Mouse (Mus musculus) hindbrain, embryonic 16.5 days (tissue): ENCODE data around the gene Ppdpf. TPM values are rescaled to one million over a fixed set of nuclear protein-coding genes. Genes with fewer than 3 reads are reported as not detected.

Source experiments
- ATAC-seq: fragments of 200-750 bp; cut with Nextera tagmentation; 2 replicates; pipeline ENCODE4 v1.8.0; 2017; ENCODE audit warnings: moderate TSS enrichment, moderate library complexity
- H3K27ac ChIP-seq: fragments of 300-500 bp; sonication (generic); 2 replicates; pipeline ENCODE4 v1.5.1; 2014; ENCODE audit warnings: low read depth, mild to moderate bottlenecking, control low read depth, low read length, moderate library complexity
- H3K27me3 ChIP-seq: fragments of 300-500 bp; sonication (generic); replicated peaks from 2 replicates; pipeline ENCODE4 v1.6.1; 2014; ENCODE audit warnings: low read length; ENCODE audit not compliant: control insufficient read depth, insufficient read depth
- H3K36me3 ChIP-seq: fragments of 300-500 bp; sonication (generic); 2 replicates; pipeline ENCODE4 v1.6.1; 2014; ENCODE audit warnings: mild to moderate bottlenecking, low read length, moderate library complexity, mixed read lengths; ENCODE audit not compliant: control insufficient read depth, insufficient read depth
- H3K4me1 ChIP-seq: fragments of 300-500 bp; sonication (generic); 2 replicates; pipeline ENCODE4 v1.6.1; 2014; ENCODE audit warnings: low read depth, low read length; ENCODE audit not compliant: control insufficient read depth, insufficient read depth
- H3K4me2 ChIP-seq: fragments of 300-500 bp; sonication (generic); 2 replicates; pipeline ENCODE4 v1.6.1; 2014; ENCODE audit warnings: mild to moderate bottlenecking, low read length, control low read depth, moderate library complexity
- H3K4me3 ChIP-seq: fragments of 300-500 bp; sonication (generic); 2 replicates; pipeline ENCODE4 v1.5.1; 2014; ENCODE audit warnings: mild to moderate bottlenecking, low read length, control low read depth, moderate library complexity
- H3K9ac ChIP-seq: fragments of 300-500 bp; sonication (generic); 2 replicates; pipeline ENCODE4 v1.6.1; 2014; ENCODE audit warnings: low read depth, mild to moderate bottlenecking, control low read depth, low read length, moderate library complexity
- H3K9me3 ChIP-seq: fragments of 300-500 bp; sonication (generic); 2 replicates; pipeline ENCODE4 v1.6.1; 2014; ENCODE audit warnings: mild to moderate bottlenecking, low read length, moderate library complexity; ENCODE audit not compliant: control insufficient read depth
- WGBS: fragments of 180-500 bp; shearing (Covaris S2); extraction: QIAGEN DNeasy Blood & Tissue Kit; methylation state at CpG from one replicate; pipeline ENCODE4 v1.1.7; 2014; 5-methylcytosine and 5-hydroxymethylcytosine counted together
- polyA plus RNA-seq: library from polyadenylated mRNA; unstranded; fragments of >200 nt; fragmentation: Nextera tagmentation; extraction: Ambion mirVana; gene quantifications from 2 replicates; pipeline ENCODE4 v1.2.1, GENCODE M21; 2015

Gene Ppdpf
- polyA plus RNA-seq, 1 experiment from 2014 or later = 389 TPM

- H3K27ac ChIP-seq = no peak within 1 kb of the TSS
- no peak within 1 kb of the TSS for H3K4me2 ChIP-seq
- no peak within 1 kb of the TSS for H3K9ac ChIP-seq
- no peaks in the 10 kb centered on the region for H3K36me3 ChIP-seq
- H3K4me3 ChIP-seq = no peak within 1 kb of the TSS
- 85% methylated on average over 3 of the region's 3 CpGs for WGBS
- H3K4me1 ChIP-seq = no peaks in the 10 kb centered on the region
- H3K9me3 ChIP-seq = no peaks in the 10 kb centered on the region
- no peak for ATAC-seq
- H3K27me3 ChIP-seq = no peaks in the 10 kb centered on the region
Observed at GRCm38 (mm10) chr2:181202422-181202821, 15.4 kb downstream of the Ppdpf start, which contains the start of gene Ptk6. Gene Ptk6 (minus strand): TSS chr2:181202789.

GRCm38 (mm10) chr2:181202886-181203285 lies 15.8 kb downstream of the Ppdpf start:
- Histone ChIP-seq H3K27me3 (no peaks in the 10 kb centered on the region), H3K27ac (no peak overlapping the region), H3K4me2 (no peak overlapping the region), H3K9me3 (no peaks in the 10 kb centered on the region), H3K4me1 (no peaks in the 10 kb centered on the region), H3K36me3 (no peaks in the 10 kb centered on the region), H3K4me3 (no peak overlapping the region), H3K9ac (no peak overlapping the region)
- no peak for ATAC-seq
- 74% methylated on average over 6 of the region's 6 CpGs for WGBS

DNA sequence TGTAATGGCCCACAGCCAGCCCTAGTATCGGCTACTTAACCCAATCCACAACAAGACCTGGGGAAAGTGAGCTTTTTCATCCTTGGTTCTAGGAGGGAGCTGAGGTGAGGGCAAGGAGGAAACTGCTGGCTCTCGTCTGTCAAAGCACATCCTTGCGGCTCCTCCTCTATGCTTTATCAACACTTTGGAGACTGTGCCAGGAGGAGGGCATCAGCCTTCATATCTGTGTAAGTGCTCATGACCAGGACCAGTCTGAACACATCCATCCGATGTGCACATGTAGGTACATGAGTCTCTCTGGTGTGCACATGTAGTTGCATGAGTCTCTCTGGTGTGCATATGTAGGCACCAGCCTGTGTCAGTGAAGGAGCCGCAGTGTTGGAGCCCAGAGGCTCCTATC lies 18.6 kb downstream of the Ppdpf start:
- ATAC-seq = no peak
- H3K4me3 ChIP-seq = no peak overlapping the region
- H3K27ac ChIP-seq = no peak overlapping the region
- no peak overlapping the region for H3K4me2 ChIP-seq
- H3K9ac ChIP-seq = no peak overlapping the region
- 94% methylated on average over 5 of the region's 5 CpGs for WGBS
- H3K9me3 ChIP-seq = no peaks in the 10 kb centered on the region
- no peaks in the 10 kb centered on the region for H3K4me1 ChIP-seq
- H3K36me3 ChIP-seq = no peaks in the 10 kb centered on the region
- H3K27me3 ChIP-seq = no peaks in the 10 kb centered on the region

GRCm38 (mm10) chr2:181206118-181206517 lies 19.1 kb downstream of the Ppdpf start:
- Histone ChIP-seq H3K36me3 (no peaks in the 10 kb centered on the region), H3K9me3 (no peaks in the 10 kb centered on the region), H3K9ac (no peak overlapping the region), H3K4me1 (no peaks in the 10 kb centered on the region), H3K4me2 (no peak overlapping the region), H3K27me3 (peaks cover 2% of the 10 kb centered on the region), H3K27ac (no peak overlapping the region), H3K4me3 (no peak overlapping the region)
- no peak for ATAC-seq
- 89% methylated on average over 9 of the region's 9 CpGs for whole genome bisulfite sequencing

GRCm38 (mm10) chr2:181212389-181213020 lies 25.5 kb downstream of the Ppdpf start:
- Histone ChIP-seq H3K4me3 (peak overlapping the region; percentile 34), H3K27ac (no peak overlapping the region), H3K9ac (peak overlapping the region; percentile 43), H3K4me2 (peak overlapping the region; percentile 60), H3K36me3 (no peaks in the 10 kb centered on the region), H3K4me1 (peaks cover 11% of the 10 kb centered on the region), H3K27me3 (peaks cover 25% of the 10 kb centered on the region), H3K9me3 (no peaks in the 10 kb centered on the region)
- 3% methylated on average over 34 of the region's 34 CpGs for WGBS
- no peak for ATAC-seq

DNA sequence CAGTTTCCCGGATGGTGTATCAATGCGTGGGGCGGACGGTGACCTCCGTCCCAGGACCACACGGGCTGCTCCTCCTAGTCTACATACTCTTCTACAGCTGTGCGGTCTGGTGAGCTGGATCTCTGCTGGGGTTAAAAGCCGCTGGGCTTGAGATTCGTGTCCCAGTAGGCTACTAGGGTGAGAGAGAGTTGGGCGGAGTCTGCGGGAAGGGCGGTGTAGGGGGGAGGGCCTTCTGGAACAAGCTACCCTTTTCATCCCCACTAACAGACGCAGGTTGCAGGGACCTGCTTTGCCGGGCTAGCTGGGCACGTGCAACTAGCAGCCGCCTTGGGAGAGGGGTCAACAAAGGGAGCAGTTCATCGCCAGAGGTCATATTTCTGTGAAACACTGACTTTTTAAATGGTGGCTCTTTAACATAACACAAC lies 26.0 kb downstream of the Ppdpf start, which contains the start of gene Srms:
Gene Srms (minus strand): TSS at position 165 of the 425 bp plus-strand sequence.
- H3K4me3 ChIP-seq = peak within 1 kb of the TSS; percentile 34
- H3K4me1 ChIP-seq = peaks cover 11% of the 10 kb centered on the region
- under 1% methylated on average over 17 of the region's 17 CpGs for WGBS
- H3K36me3 ChIP-seq = no peaks in the 10 kb centered on the region
- H3K9me3 ChIP-seq = no peaks in the 10 kb centered on the region
- H3K27ac ChIP-seq = no peak within 1 kb of the TSS
- H3K4me2 ChIP-seq = peak within 1 kb of the TSS; percentile 60
- no peak for ATAC-seq
- H3K27me3 ChIP-seq = peaks cover 25% of the 10 kb centered on the region
- H3K9ac ChIP-seq = peak within 1 kb of the TSS; percentile 43

DNA sequence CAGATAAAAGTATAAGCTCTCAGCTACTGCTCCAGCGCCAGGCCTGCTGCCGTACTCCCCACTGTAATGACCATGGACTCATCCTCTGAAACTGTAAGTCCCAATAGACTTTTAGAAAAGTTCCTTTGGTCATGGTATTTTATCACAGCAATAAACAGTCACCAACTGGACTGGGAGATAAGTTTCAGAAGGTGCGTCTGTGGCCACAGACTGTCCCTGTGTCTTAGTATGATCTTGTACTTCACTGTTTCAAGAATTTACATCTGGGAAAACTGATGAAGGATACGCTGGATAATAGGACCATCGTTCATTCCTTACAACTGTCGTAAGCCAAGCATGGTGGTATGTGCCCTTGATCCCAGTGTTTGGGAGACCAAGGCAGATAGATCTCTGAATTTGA lies 29.0 kb downstream of the Ppdpf start:
- H3K4me1 ChIP-seq = peaks cover 19% of the 10 kb centered on the region
- no peak for ATAC-seq
- WGBS = 90% methylated on average over 6 of the region's 6 CpGs
- no peak overlapping the region for H3K4me3 ChIP-seq
- H3K4me2 ChIP-seq = no peak overlapping the region
- no peaks in the 10 kb centered on the region for H3K9me3 ChIP-seq
- H3K36me3 ChIP-seq = no peaks in the 10 kb centered on the region
- no peak overlapping the region for H3K27ac ChIP-seq
- no peak overlapping the region for H3K9ac ChIP-seq
- H3K27me3 ChIP-seq = peaks cover 24% of the 10 kb centered on the region

GRCm38 (mm10) chr2:181218881-181219485 lies 31.9 kb downstream of the Ppdpf start:
- 69% methylated on average over 5 of the region's 5 CpGs for WGBS
- ATAC-seq = no peak
- H3K4me1 ChIP-seq = peaks cover 8% of the 10 kb centered on the region
- H3K4me3 ChIP-seq = no peak overlapping the region
- no peaks in the 10 kb centered on the region for H3K9me3 ChIP-seq
- H3K4me2 ChIP-seq = no peak overlapping the region; the same call in 1 of the 2 replicates
- no peak overlapping the region for H3K9ac ChIP-seq
- 0 out of 2 replicates have a peak overlapping the region, but pooled peaks have one; percentile 20 for H3K27ac ChIP-seq
- H3K36me3 ChIP-seq = no peaks in the 10 kb centered on the region
- no peaks in the 10 kb centered on the region for H3K27me3 ChIP-seq

- peaks cover 8% of the 10 kb centered on the region for H3K4me1 ChIP-seq
- peak within 1 kb of the TSS; percentile 50 for H3K9ac ChIP-seq
- 0 out of 2 replicates have a peak within 1 kb of the TSS, but pooled peaks have one; percentile 20 for H3K27ac ChIP-seq
- H3K4me2 ChIP-seq = peak within 1 kb of the TSS; percentile 69
- WGBS = 4% methylated on average over 25 of the region's 25 CpGs
- H3K27me3 ChIP-seq = no peaks in the 10 kb centered on the region
- ATAC-seq = peak; percentile 94
- no peaks in the 10 kb centered on the region for H3K9me3 ChIP-seq
- no peaks in the 10 kb centered on the region for H3K36me3 ChIP-seq
- H3K4me3 ChIP-seq = peak within 1 kb of the TSS; percentile 34
Observed at GRCm38 (mm10) chr2:181219538-181220216, 32.6 kb downstream of the Ppdpf start, which contains the start of gene Fndc11. Gene Fndc11 (plus strand): TSS chr2:181220013.
